Mouse (Mus musculus) embryo, embryonic 10 days (tissue): ENCODE measurements around the gene Zswim5.

Source experiments
- DNase-seq: peaks from one replicate; pipeline ENCODE4 v3.0.0-alpha.2; 2015; ENCODE audit warnings: low spot score

Zswim5 gene

GRCm38 (mm10) chr4:116913318-116913717 lies 36.1 kb downstream of the Zswim5 start:
- DNase-seq: no peak

- no peak for DNase-seq
Observed at GRCm38 (mm10) chr4:116928006-116928651, 51.0 kb downstream of the Zswim5 start.

- no peak for DNase-seq
Observed at GRCm38 (mm10) chr4:116939585-116939984, 62.4 kb downstream of the Zswim5 start.

- peak; percentile 8 for DNase-seq
Observed at GRCm38 (mm10) chr4:116942695-116943094, 65.5 kb downstream of the Zswim5 start.

GRCm38 (mm10) chr4:116944055-116944454 lies 66.9 kb downstream of the Zswim5 start:
- DNase-seq: peak; percentile 39

- peak; percentile 39 for DNase-seq
Observed at GRCm38 (mm10) chr4:116951642-116952041, 74.5 kb downstream of the Zswim5 start.

- no peak for DNase-seq
Observed at GRCm38 (mm10) chr4:116954951-116955350, 77.8 kb downstream of the Zswim5 start.

GRCm38 (mm10) chr4:116976503-116976902 lies 99.3 kb downstream of the Zswim5 start:
- no peak for DNase-seq

- no peak for DNase-seq
Observed at GRCm38 (mm10) chr4:116985681-116986080, 108.5 kb downstream of the Zswim5 start.

GRCm38 (mm10) chr4:116986400-116987121 lies 109.4 kb downstream of the Zswim5 start:
- peak; percentile 82 for DNase-seq

GRCm38 (mm10) chr4:116987122-116987456 lies 109.9 kb downstream of the Zswim5 start:
- no peak for DNase-seq

- no peak for DNase-seq
Observed at GRCm38 (mm10) chr4:116989731-116990130, 112.6 kb downstream of the Zswim5 start.

- DNase-seq: peak; percentile 88
Observed at GRCm38 (mm10) chr4:116991366-116991765, 114.2 kb downstream of the Zswim5 start.

- peak; percentile 96 for DNase-seq
Observed at GRCm38 (mm10) chr4:116993672-116994621, 116.8 kb downstream of the Zswim5 start, which contains the start of gene Urod. Gene Urod, minus strand, starts transcription at chr4:116994413.

- DNase-seq: peak; percentile 73
Observed at GRCm38 (mm10) chr4:116995131-116995797, 118.1 kb downstream of the Zswim5 start, which contains the start of gene Hectd3. Gene Hectd3, plus strand, starts transcription at chr4:116995317.

GRCm38 (mm10) chr4:116995798-116996135 lies 118.6 kb downstream of the Zswim5 start:
- peak; percentile 70 for DNase-seq

GRCm38 (mm10) chr4:116999513-117000154 lies 122.5 kb downstream of the Zswim5 start:
- DNase-seq: no peak

GRCm38 (mm10) chr4:117001957-117002356 lies 124.8 kb downstream of the Zswim5 start:
- no peak for DNase-seq

GRCm38 (mm10) chr4:117002543-117003521 lies 125.7 kb downstream of the Zswim5 start:
- peak; percentile 91 for DNase-seq

GRCm38 (mm10) chr4:117004649-117005048 lies 127.5 kb downstream of the Zswim5 start:
- DNase-seq: no peak
